Mouse (Mus musculus): ENCODE measurements around the gene Rnf41.

The Rnf41 gene

GRCm38 (mm10) chr10:128487861-128488712 is 76.6 kb downstream of the Rnf41 start:
- DNase-seq (ENCODE audit: low spot score) = no peak

GRCm38 (mm10) chr10:128488776-128489175 is 77.3 kb downstream of the Rnf41 start:
- DNase-seq (ENCODE audit: low spot score) = no peak

- no peak for DNase-seq (ENCODE audit: low spot score)
Observed at GRCm38 (mm10) chr10:128489380-128489779, 77.9 kb downstream of the Rnf41 start.

- no peak for DNase-seq (ENCODE audit: low spot score)
Observed at GRCm38 (mm10) chr10:128489785-128490184, 78.3 kb downstream of the Rnf41 start.

- no peak for DNase-seq (ENCODE audit: low spot score)
Observed at GRCm38 (mm10) chr10:128490232-128490631, 78.8 kb downstream of the Rnf41 start.

GRCm38 (mm10) chr10:128490912-128491311 is 79.5 kb downstream of the Rnf41 start:
- DNase-seq (ENCODE audit: low spot score) = no peak
